Mouse (Mus musculus) forebrain, postnatal 0 days (tissue): Measurements from ENCODE around the gene Zbtb22. TPM values are rescaled to one million over a fixed set of nuclear protein-coding genes. Genes with fewer than 3 reads are reported as not detected.

Source experiments
- ATAC-seq: fragments of 200-750 bp; cut with Nextera tagmentation; 2 replicates; pipeline ENCODE4 v1.8.0; 2017; ENCODE audit warnings: mild to moderate bottlenecking, moderate library complexity
- DNase-seq: peaks from one replicate; pipeline ENCODE4 v3.0.0-alpha.2; 2015
- H3K27ac ChIP-seq: fragments of 300-500 bp; sonication (generic); 2 replicates; pipeline ENCODE4 v1.5.1; 2014; ENCODE audit warnings: low read depth, mild to moderate bottlenecking, antibody characterized with exemption, low read length, moderate library complexity, mixed read lengths
- H3K27me3 ChIP-seq: fragments of 300-500 bp; sonication (generic); 2 replicates; pipeline ENCODE4 v1.6.1; 2014; ENCODE audit warnings: mild to moderate bottlenecking, low read length, mixed read lengths; ENCODE audit not compliant: insufficient read depth
- H3K36me3 ChIP-seq: fragments of 300-500 bp; sonication (generic); 2 replicates; pipeline ENCODE4 v1.6.1; 2014; ENCODE audit warnings: mild to moderate bottlenecking, moderate library complexity; ENCODE audit not compliant: insufficient read depth
- H3K4me1 ChIP-seq: fragments of 300-500 bp; sonication (generic); 2 replicates; pipeline ENCODE4 v1.6.1; 2014; ENCODE audit warnings: antibody characterized with exemption; ENCODE audit not compliant: insufficient read depth
- H3K4me2 ChIP-seq: fragments of 300-500 bp; sonication (generic); 2 replicates; pipeline ENCODE4 v1.6.1; 2014; ENCODE audit warnings: low read depth, mild to moderate bottlenecking, moderate library complexity
- H3K4me3 ChIP-seq: fragments of 300-500 bp; sonication (generic); 2 replicates; pipeline ENCODE4 v1.5.1; 2014; ENCODE audit warnings: low read depth, low read length, mixed read lengths
- H3K9ac ChIP-seq: fragments of 300-500 bp; sonication (generic); 2 replicates; pipeline ENCODE4 v1.6.1; 2014; ENCODE audit warnings: mild to moderate bottlenecking
- H3K9me3 ChIP-seq: fragments of 300-500 bp; sonication (generic); 2 replicates; pipeline ENCODE4 v1.6.1; 2016; ENCODE audit warnings: low read length
- CTCF ChIP-seq: sonication (generic); IDR thresholded peaks from 2 replicates; pipeline ENCODE4 v1.5.1; 2016; ENCODE audit warnings: antibody characterized with exemption, control low read depth, low read depth
- WGBS: fragments of 180-500 bp; shearing (Covaris S2); extraction: QIAGEN DNeasy Blood & Tissue Kit; methylation state at CpG from one replicate; pipeline ENCODE4 v1.1.7; 2014; 5-methylcytosine and 5-hydroxymethylcytosine counted together
- polyA plus RNA-seq: library from polyadenylated mRNA; unstranded; fragments of >200 nt; fragmentation: Nextera tagmentation; extraction: Ambion mirVana; gene quantifications from 2 replicates; pipeline ENCODE4 v1.2.1, GENCODE M21; 2015
- total RNA-seq: library from RNA; depleted of rRNA; stranded (reverse); fragments of >200 nt; gene quantifications from 2 replicates; pipeline ENCODE4 v1.2.3, GENCODE M21; 2014

The Zbtb22 gene
- total and polyA plus RNA-seq, 2 experiments from 2014 or later, result 22.3 to 44.0 TPM

DNA sequence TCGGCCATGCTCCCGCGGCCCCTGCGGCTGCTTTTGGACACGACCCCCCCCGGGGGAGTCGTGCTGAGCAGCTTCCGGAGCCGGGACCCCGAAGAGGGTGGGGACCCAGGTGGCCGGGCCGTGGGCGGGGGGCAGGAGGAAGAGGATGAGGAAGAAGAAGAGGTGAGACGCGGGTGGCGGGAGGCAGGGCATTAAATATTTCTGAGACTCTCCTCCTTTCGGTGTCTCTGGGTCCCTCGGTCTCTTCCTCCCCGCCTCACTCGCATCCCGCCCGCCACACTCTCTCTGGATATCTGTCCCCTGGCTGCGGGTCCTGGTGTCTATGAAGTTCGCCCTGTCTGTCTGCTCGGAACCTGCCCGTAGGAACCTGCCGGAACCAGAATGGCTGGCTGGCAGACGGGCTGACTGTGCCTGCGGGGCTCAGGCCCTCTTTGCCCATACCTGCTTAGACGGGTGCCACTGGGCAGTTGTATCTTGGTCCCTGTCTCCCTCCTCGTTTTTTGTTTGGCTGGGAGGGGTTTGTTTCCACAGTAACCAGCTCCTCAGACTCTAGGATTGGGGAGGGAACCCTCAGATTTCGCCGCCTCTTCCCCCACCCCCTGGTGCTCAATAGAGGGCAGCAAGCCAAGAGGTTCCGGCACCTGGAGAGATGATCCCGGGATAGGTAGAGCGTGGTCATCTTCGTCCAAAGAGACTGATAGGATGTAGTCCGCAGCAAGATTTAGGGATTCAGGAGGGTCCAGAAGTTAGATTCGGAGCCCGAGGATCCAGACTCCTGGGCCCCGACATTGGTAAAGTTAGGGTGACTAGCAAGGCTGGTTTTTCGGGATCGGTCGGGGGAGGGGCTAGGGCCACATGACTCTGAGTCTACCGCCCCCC is 14.8 kb downstream of the Zbtb22 start:
- Histone ChIP-seq H3K36me3 (peaks cover 19% of the 10 kb centered on the region; the same call in 1 of the 2 replicates), H3K4me2 (peak overlapping the region; percentile 87), H3K27me3 (no peaks in the 10 kb centered on the region), H3K4me3 (peak overlapping the region; percentile 66), H3K27ac (peak overlapping the region; percentile 88), H3K4me1 (peaks cover 3% of the 10 kb centered on the region; the same call in 1 of the 2 replicates), H3K9me3 (no peaks in the 10 kb centered on the region), H3K9ac (peak overlapping the region; percentile 65)
- under 1% methylated on average over 44 of the region's 45 CpGs for WGBS
- DNase-seq (peak; percentile 43), ATAC-seq (no peak)
- peak; percentile 9; the same call in 1 of the 2 replicates for TF ChIP-seq CTCF

DNA sequence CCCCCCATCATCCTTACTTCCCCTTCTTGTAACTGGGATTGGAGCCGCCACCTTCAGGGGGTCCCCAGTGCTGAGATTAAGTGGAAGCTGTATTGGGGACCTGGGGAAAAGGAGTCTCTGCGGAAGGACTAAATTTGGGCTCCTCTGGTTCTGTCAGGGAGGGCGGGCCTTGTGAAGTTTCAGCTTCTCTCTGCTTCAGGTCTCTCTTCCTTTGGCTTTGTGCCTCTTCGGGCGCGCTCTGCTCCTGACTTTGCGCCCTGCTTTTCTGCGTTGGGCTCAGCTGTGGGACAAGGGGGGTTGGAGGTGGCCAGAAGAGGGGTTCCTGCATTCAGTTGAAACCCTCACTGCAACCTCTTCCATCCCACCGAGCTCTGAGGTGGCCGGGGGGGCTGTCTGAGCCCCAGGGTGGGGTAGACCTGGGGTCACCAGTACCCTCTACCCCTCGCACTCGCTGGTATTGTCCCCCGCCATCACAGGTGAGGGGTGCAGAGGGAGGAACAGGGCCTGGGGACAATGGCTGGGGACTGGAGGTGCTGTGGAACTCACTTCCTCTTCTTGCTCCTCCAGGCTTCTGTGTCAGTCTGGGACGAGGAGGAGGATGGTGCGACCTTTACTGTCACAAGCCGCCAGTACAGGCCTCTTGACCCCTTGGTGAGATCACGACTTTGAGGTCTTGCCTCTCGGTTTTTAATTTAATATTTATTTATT is 15.6 kb downstream of the Zbtb22 start:
- H3K4me1 ChIP-seq, result peaks cover 3% of the 10 kb centered on the region; the same call in 1 of the 2 replicates
- no peak overlapping the region for H3K27ac ChIP-seq
- DNase-seq (no peak), ATAC-seq (no peak)
- H3K27me3 ChIP-seq, result no peaks in the 10 kb centered on the region
- 41% methylated on average over 18 of the region's 18 CpGs for WGBS
- H3K4me2 ChIP-seq, result peak overlapping the region; percentile 87
- peaks cover 20% of the 10 kb centered on the region; the same call in 1 of the 2 replicates for H3K36me3 ChIP-seq
- H3K4me3 ChIP-seq, result peak overlapping the region; percentile 66
- H3K9me3 ChIP-seq, result no peaks in the 10 kb centered on the region
- peak overlapping the region; percentile 65; the same call in 1 of the 2 replicates for H3K9ac ChIP-seq
- TF ChIP-seq CTCF, result no peak

DNA sequence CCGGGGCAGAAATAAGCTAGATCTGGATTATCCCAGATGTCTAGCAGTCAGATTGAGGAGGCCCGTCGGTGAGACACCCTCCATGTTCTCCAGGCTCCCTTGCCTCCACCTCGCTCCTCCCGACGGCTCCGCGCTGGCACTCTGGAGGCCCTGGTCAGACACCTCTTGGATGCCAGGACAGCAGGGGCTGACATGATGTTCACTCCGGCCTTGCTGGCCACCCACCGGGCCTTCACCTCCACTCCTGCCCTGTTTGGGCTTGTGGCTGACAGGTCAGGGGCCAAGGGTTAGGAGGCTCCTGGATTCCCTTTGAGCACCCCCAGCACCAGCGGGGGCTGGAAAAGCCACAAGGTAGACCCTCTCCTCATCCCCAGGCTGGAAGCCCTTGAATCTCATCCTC is 16.2 kb downstream of the Zbtb22 start:
- Histone ChIP-seq H3K4me3 (no peak overlapping the region), H3K36me3 (peaks cover 25% of the 10 kb centered on the region)

DNA sequence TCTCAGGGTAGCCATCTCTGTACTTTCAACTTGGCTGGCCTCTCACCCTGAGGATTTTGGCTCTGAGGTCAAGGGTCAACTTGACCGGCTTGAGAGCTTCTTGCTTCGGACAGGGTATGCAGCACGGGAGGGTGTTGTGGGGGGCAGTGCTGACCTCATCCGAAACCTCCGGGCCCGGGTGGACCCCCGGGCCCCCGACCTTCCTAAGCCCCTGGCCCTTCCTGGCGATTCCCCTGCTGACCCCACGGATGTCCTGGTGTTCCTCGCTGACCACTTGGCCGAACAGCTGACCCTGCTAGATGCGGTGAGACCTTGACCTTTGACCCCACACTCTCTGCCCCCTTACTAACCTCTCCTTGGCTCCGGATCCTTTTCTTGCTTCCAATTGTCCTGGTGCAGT is 16.7 kb downstream of the Zbtb22 start:
- Histone ChIP-seq H3K27me3 (no peaks in the 10 kb centered on the region), H3K36me3 (peaks cover 30% of the 10 kb centered on the region), H3K4me1 (peaks cover 3% of the 10 kb centered on the region; the same call in 1 of the 2 replicates), H3K4me3 (no peak overlapping the region), H3K9me3 (no peaks in the 10 kb centered on the region), H3K4me2 (no peak overlapping the region), H3K9ac (no peak overlapping the region), H3K27ac (no peak overlapping the region)
- DNase-seq (no peak), ATAC-seq (no peak)
- WGBS, result 91% methylated on average over 13 of the region's 14 CpGs
- no peak for TF ChIP-seq CTCF

More for the DNA sequence above, 16.2 kb downstream of the Zbtb22 start:
- Histone ChIP-seq H3K27me3 (no peaks in the 10 kb centered on the region), H3K9me3 (no peaks in the 10 kb centered on the region), H3K27ac (no peak overlapping the region), H3K9ac (no peak overlapping the region), H3K4me1 (peaks cover 3% of the 10 kb centered on the region; the same call in 1 of the 2 replicates), H3K4me2 (no peak overlapping the region)
- WGBS, result 94% methylated on average over 11 of the region's 11 CpGs
- ATAC-seq (no peak), DNase-seq (no peak)
- no peak for TF ChIP-seq CTCF

GRCm38 (mm10) chr17:33932970-33933369 is 17.3 kb downstream of the Zbtb22 start:
- Histone ChIP-seq H3K9ac (no peak overlapping the region), H3K4me2 (no peak overlapping the region), H3K9me3 (no peaks in the 10 kb centered on the region), H3K4me1 (peaks cover 3% of the 10 kb centered on the region; the same call in 1 of the 2 replicates), H3K4me3 (no peak overlapping the region), H3K27ac (no peak overlapping the region), H3K36me3 (peaks cover 27% of the 10 kb centered on the region), H3K27me3 (no peaks in the 10 kb centered on the region)
- no peak for TF ChIP-seq CTCF
- 95% methylated on average over 15 of the region's 15 CpGs for WGBS
- no peak for DNase-seq
- no peak for ATAC-seq

DNA sequence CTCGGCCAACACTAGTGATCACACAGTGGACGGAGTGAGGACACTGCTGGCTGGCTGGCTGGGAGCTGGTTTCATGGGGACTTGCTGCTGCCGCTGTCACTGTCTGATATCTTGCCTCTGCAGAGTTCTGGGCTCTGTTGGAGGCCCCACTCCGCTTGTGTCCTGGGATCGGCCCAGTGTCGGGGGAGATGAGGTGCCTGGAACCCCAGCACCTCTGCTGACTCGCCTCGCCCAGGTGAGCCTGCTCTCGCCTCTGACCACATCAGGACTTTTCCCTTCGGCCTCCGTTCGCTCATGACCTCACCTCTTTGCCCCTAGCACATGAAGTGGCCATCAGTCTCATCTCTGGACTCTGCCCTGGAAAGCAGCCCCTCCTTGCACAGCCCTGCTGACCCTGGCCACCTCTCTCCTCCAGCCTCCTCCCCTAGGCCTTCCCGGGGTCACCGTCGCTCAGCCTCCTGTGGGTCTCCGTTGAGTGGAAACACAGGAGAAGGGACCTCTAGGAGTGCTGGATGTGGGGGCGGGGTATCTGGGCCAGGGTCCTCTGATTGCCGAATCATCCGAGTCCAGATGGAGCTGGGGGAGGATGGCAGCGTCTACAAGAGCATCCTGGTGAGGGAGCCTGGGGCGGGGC is 19.8 kb downstream of the Zbtb22 start:
- DNase-seq (no peak), ATAC-seq (no peak)
- H3K27ac ChIP-seq, result no peak overlapping the region
- H3K4me1 ChIP-seq, result peaks cover 6% of the 10 kb centered on the region; the same call in 1 of the 2 replicates
- 91% methylated on average over 21 of the region's 21 CpGs for WGBS
- no peak overlapping the region for H3K9ac ChIP-seq
- TF ChIP-seq CTCF, result no peak
- H3K36me3 ChIP-seq, result peaks cover 27% of the 10 kb centered on the region
- H3K9me3 ChIP-seq, result no peaks in the 10 kb centered on the region
- no peak overlapping the region for H3K4me2 ChIP-seq
- no peak overlapping the region for H3K4me3 ChIP-seq
- H3K27me3 ChIP-seq, result no peaks in the 10 kb centered on the region
